Mouse (Mus musculus): Measurements from ENCODE around the gene Smu1. TPM values are rescaled to one million over a fixed set of nuclear protein-coding genes. Genes with fewer than 3 reads are reported as not detected.

Gene Smu1
- polyA plus RNA-seq, 1 experiment from 2014 or later, result 56.5 TPM

GRCm38 (mm10) chr4:40785620-40786166 is 28.0 kb upstream of the Smu1 start:
- CTCF ChIA-PET, result interaction anchor here (0.8 kb wide), 1 partner anchor 11 kb away, joined by 3 read pairs; no protein-coding TSS in a partner anchor
- no peaks in the 10 kb centered on the region for H3K27me3 ChIP-seq
- POLR2A ChIA-PET, result no interaction called here
- in situ Hi-C loops (cut with MboI; ENCODE audit: low pct_unique_long_range_greater_than_20kb), result no loop called here
- DNase-seq (ENCODE audit: low read depth, low spot score) (no peak), ATAC-seq (no peak)
- TF ChIP-seq CTCF (IDR thresholded peaks at IDR 0.05), result no peak

GRCm38 (mm10) chr4:40784556-40785169 is 26.9 kb upstream of the Smu1 start:
- CTCF ChIA-PET, result no interaction called here
- in situ Hi-C loops (cut with MboI; ENCODE audit: low pct_unique_long_range_greater_than_20kb), result loop anchor here (5.0 kb wide), 1 partner anchor 33 kb away; no protein-coding TSS in a partner anchor
- no peaks in the 10 kb centered on the region for H3K27me3 ChIP-seq
- no peak for TF ChIP-seq CTCF (IDR thresholded peaks at IDR 0.05)
- POLR2A ChIA-PET, result no interaction called here
- DNase-seq (ENCODE audit: low read depth, low spot score) (no peak), ATAC-seq (no peak)

GRCm38 (mm10) chr4:40783049-40783448 is 25.3 kb upstream of the Smu1 start:
- no peak for TF ChIP-seq CTCF (IDR thresholded peaks at IDR 0.05)
- CTCF ChIA-PET, result no interaction called here
- DNase-seq (ENCODE audit: low read depth, low spot score) (no peak), ATAC-seq (no peak)
- in situ Hi-C loops (cut with MboI; ENCODE audit: low pct_unique_long_range_greater_than_20kb), result loop anchor here (5.0 kb wide), 1 partner anchor 34 kb away; no protein-coding TSS in a partner anchor
- H3K27me3 ChIP-seq, result no peaks in the 10 kb centered on the region
- POLR2A ChIA-PET, result no interaction called here

- ATAC-seq, result peak; percentile 35
- no peak for TF ChIP-seq CTCF (IDR thresholded peaks at IDR 0.05)
Observed at GRCm38 (mm10) chr4:40781797-40782495, 24.2 kb upstream of the Smu1 start.

GRCm38 (mm10) chr4:40781143-40781542 is 23.4 kb upstream of the Smu1 start:
- CTCF ChIA-PET, result interaction anchor here (1.2 kb wide), 1 partner anchor 126 kb away, joined by 3 read pairs; no protein-coding TSS in a partner anchor
- in situ Hi-C loops (cut with MboI; ENCODE audit: low pct_unique_long_range_greater_than_20kb), result loop anchor here (5.0 kb wide), 1 partner anchor 36 kb away; no protein-coding TSS in a partner anchor
- ATAC-seq (no peak), DNase-seq (ENCODE audit: low read depth, low spot score) (no peak)
- POLR2A ChIA-PET, result interaction anchor here (0.6 kb wide), 1 partner anchor 22 kb away, joined by 3 read pairs; no protein-coding TSS in a partner anchor
- no peak for TF ChIP-seq CTCF (IDR thresholded peaks at IDR 0.05)
- H3K27me3 ChIP-seq, result no peaks in the 10 kb centered on the region

More at GRCm38 (mm10) chr4:40781797-40782495, 24.2 kb upstream of the Smu1 start:
- in situ Hi-C loops (cut with MboI; ENCODE audit: low pct_unique_long_range_greater_than_20kb), result loop anchor here (5.0 kb wide), 1 partner anchor 35 kb away; no protein-coding TSS in a partner anchor
- ChIA-PET POLR2A (no interaction called here), CTCF (no interaction called here)
- H3K27me3 ChIP-seq, result no peaks in the 10 kb centered on the region
- no peak for DNase-seq (ENCODE audit: low read depth, low spot score)

- no peak for ATAC-seq
- DNase-seq (ENCODE audit: low read depth, low spot score), result no peak
- POLR2A ChIA-PET, result no interaction called here
Observed at GRCm38 (mm10) chr4:40778656-40779055, 20.9 kb upstream of the Smu1 start.

GRCm38 (mm10) chr4:40777116-40777515 is 19.4 kb upstream of the Smu1 start:
- in situ Hi-C loops (cut with MboI; ENCODE audit: low pct_unique_long_range_greater_than_20kb), result no loop called here
- peak; percentile 64 for DNase-seq (ENCODE audit: low read depth, low spot score)

More at GRCm38 (mm10) chr4:40778656-40779055, 20.9 kb upstream of the Smu1 start:
- in situ Hi-C loops (cut with MboI; ENCODE audit: low pct_unique_long_range_greater_than_20kb), result no loop called here
- TF ChIP-seq CTCF (IDR thresholded peaks at IDR 0.05), result peak; percentile 50
- CTCF ChIA-PET, result interaction anchor here (1.0 to 1.7 kb wide), 4 partner anchors 15 to 127 kb away, joined by 3 to 4 read pairs (median 3); no protein-coding TSS in a partner anchor
- no peaks in the 10 kb centered on the region for H3K27me3 ChIP-seq

GRCm38 (mm10) chr4:40776416-40776815 is 18.7 kb upstream of the Smu1 start:
- H3K27me3 ChIP-seq, result no peaks in the 10 kb centered on the region
- DNase-seq (ENCODE audit: low read depth, low spot score) (no peak), ATAC-seq (no peak)
- TF ChIP-seq CTCF (IDR thresholded peaks at IDR 0.05), result no peak
- ChIA-PET POLR2A (interaction anchor here (1.6 kb wide), 1 partner anchor 44 kb away, joined by 3 read pairs; no protein-coding TSS in a partner anchor), CTCF (interaction anchor here (1.0 to 5.8 kb wide), 3 partner anchors 130 to 149 kb away, joined by 3 to 52 read pairs (median 3); no protein-coding TSS in a partner anchor)
- in situ Hi-C loops (cut with MboI; ENCODE audit: low pct_unique_long_range_greater_than_20kb), result no loop called here

More at GRCm38 (mm10) chr4:40777116-40777515, 19.4 kb upstream of the Smu1 start:
- ATAC-seq, result peak; percentile 88
- ChIA-PET CTCF (interaction anchor here (1.1 to 5.8 kb wide), 3 partner anchors 14 to 148 kb away, joined by 3 to 52 read pairs (median 4); no protein-coding TSS in a partner anchor), POLR2A (interaction anchor here (1.6 kb wide), 1 partner anchor 44 kb away, joined by 3 read pairs; no protein-coding TSS in a partner anchor)
- H3K27me3 ChIP-seq, result no peaks in the 10 kb centered on the region
- TF ChIP-seq CTCF (IDR thresholded peaks at IDR 0.05), result no peak

GRCm38 (mm10) chr4:40774279-40775259 is 16.8 kb upstream of the Smu1 start:
- in situ Hi-C loops (cut with MboI; ENCODE audit: low pct_unique_long_range_greater_than_20kb), result loop anchor here (5.0 kb wide), 2 partner anchors 133 to 348 kb away; partner anchors contain the start of gene Nol6
- ChIA-PET POLR2A (no interaction called here), CTCF (interaction anchor here (0.6 to 5.8 kb wide), 7 partner anchors 11 to 172 kb away, joined by 3 to 52 read pairs (median 3); no protein-coding TSS in a partner anchor)
- DNase-seq (ENCODE audit: low read depth, low spot score) (no peak), ATAC-seq (no peak)
- H3K27me3 ChIP-seq, result no peaks in the 10 kb centered on the region
- TF ChIP-seq CTCF (IDR thresholded peaks at IDR 0.05), result peak; percentile 50
